Mouse (Mus musculus): ENCODE measurements around the gene Spp2.

DNA sequence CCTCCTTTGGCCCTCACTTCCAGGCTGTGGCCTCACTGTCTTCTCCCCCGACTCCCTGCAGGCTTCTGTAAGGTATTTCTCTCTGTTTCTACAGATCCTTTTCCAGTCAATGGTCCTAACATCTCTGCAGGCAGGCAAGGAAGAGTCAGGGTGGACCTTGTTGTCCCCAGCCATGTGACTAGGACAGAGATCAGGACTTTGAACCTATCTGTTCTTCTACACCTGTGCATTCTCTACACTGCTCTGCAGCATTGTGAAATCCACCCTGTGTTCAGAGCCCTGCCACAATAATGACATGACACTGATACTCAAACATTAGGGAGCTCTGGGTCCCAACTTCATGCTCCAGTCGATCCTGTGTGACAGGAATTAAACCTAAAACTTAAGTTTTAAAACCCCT, 12.2 kb downstream of the Spp2 start:
- no peak for TF ChIP-seq CTCF (IDR thresholded peaks at IDR 0.05; ENCODE audit: extremely low read depth, insufficient read depth, low read length)
- no peak for TF ChIP-seq POLR2A (IDR thresholded peaks at IDR 0.05; ENCODE audit: extremely low read depth, insufficient read depth, low read length)
